Mouse (Mus musculus): Measurements from ENCODE around the gene Cxcr4. TPM values are rescaled to one million over a fixed set of nuclear protein-coding genes. Genes with fewer than 3 reads are reported as not detected.
A peak's percentile ranks its signal among the peaks of the same experiment; 100 is the strongest.

The Cxcr4 gene
- polyA plus RNA-seq, 1 experiment from 2014 or later = 13.3 TPM

- Histone ChIP-seq H3K4me2 (replicated peaks; ENCODE audit: low read depth, low read length) (no peak overlapping the region), H3K4me1 (ENCODE audit: insufficient read depth, low read depth, low read length) (peaks cover 3% of the 10 kb centered on the region; the same call in 1 of the 2 replicates), H3K9me3 (ENCODE audit: low read length) (no peaks in the 10 kb centered on the region), H3K27ac (ENCODE audit: low read length) (peak overlapping the region; percentile 43), H3K9ac (replicated peaks; ENCODE audit: low read depth) (no peak overlapping the region), H3K4me3 (ENCODE audit: low read depth, low read length) (no peak overlapping the region), H3K27me3 (replicated peaks; ENCODE audit: insufficient read depth, low read length) (no peaks in the 10 kb centered on the region), H3K36me3 (ENCODE audit: insufficient read depth, low read length) (no peaks in the 10 kb centered on the region)
- DNase-seq (ENCODE audit: low spot score) = peak; percentile 83
- TF ChIP-seq EP300 (IDR thresholded peaks at IDR 0.05) (peak; percentile 82), CTCF (IDR thresholded peaks at IDR 0.05) (no peak)
- ATAC-seq = peak; percentile 83
- 29% methylated on average over 7 of the region's 7 CpGs for WGBS
Measured at GRCm38 (mm10) chr1:128614653-128615458, 22.8 kb upstream of the Cxcr4 start.

GRCm38 (mm10) chr1:128608119-128608518 is 16.0 kb upstream of the Cxcr4 start:
- no peak for DNase-seq (ENCODE audit: low spot score)
- H3K9ac ChIP-seq (replicated peaks; ENCODE audit: low read depth) = no peak overlapping the region
- no peak overlapping the region for H3K4me2 ChIP-seq (replicated peaks; ENCODE audit: low read depth, low read length)
- TF ChIP-seq EP300 (IDR thresholded peaks at IDR 0.05) = no peak
- no peak for TF ChIP-seq CTCF (IDR thresholded peaks at IDR 0.05)
- no peak for ATAC-seq
- H3K27ac ChIP-seq (ENCODE audit: low read length) = no peak overlapping the region
- no peaks in the 10 kb centered on the region for H3K9me3 ChIP-seq (ENCODE audit: low read length)
- H3K4me3 ChIP-seq (ENCODE audit: low read depth, low read length) = no peak overlapping the region
- H3K27me3 ChIP-seq (replicated peaks; ENCODE audit: insufficient read depth, low read length) = no peaks in the 10 kb centered on the region
- peaks cover 1% of the 10 kb centered on the region; the same call in 1 of the 2 replicates for H3K4me1 ChIP-seq (ENCODE audit: insufficient read depth, low read depth, low read length)
- no peaks in the 10 kb centered on the region for H3K36me3 ChIP-seq (ENCODE audit: insufficient read depth, low read length)
- 38% methylated on average over 6 of the region's 6 CpGs for WGBS

DNA sequence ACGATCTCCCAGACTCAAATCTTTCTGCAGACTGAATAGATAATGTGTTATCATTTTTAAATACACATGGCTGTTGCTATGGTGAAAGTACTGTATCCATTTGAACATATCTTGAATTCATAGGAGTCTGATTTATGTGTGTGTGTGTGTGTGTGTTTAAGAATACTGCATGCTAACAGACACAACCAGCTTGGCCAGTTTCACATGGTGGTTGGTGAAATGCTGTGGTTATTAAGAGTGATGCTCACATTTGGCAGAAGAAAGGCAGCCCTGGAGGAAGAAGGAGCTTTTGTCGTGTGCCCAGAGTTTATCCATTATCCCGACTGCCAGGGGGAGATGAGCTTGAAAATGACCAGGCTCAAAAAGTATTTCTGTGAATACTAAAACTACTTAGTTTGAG is 15.3 kb upstream of the Cxcr4 start:
- no peaks in the 10 kb centered on the region for H3K36me3 ChIP-seq (ENCODE audit: insufficient read depth, low read length)
- no peak overlapping the region for H3K4me2 ChIP-seq (replicated peaks; ENCODE audit: low read depth, low read length)
- H3K9ac ChIP-seq (replicated peaks; ENCODE audit: low read depth) = no peak overlapping the region
- TF ChIP-seq CTCF (IDR thresholded peaks at IDR 0.05) = no peak
- no peak for TF ChIP-seq EP300 (IDR thresholded peaks at IDR 0.05)
- DNase-seq (ENCODE audit: low spot score) = no peak
- no peak for ATAC-seq
- H3K9me3 ChIP-seq (ENCODE audit: low read length) = no peaks in the 10 kb centered on the region
- H3K4me1 ChIP-seq (ENCODE audit: insufficient read depth, low read depth, low read length) = no peaks in the 10 kb centered on the region
- WGBS = 36% methylated on average over 3 of the region's 3 CpGs
- no peak overlapping the region for H3K27ac ChIP-seq (ENCODE audit: low read length)
- H3K4me3 ChIP-seq (ENCODE audit: low read depth, low read length) = no peak overlapping the region
- no peaks in the 10 kb centered on the region for H3K27me3 ChIP-seq (replicated peaks; ENCODE audit: insufficient read depth, low read length)

DNA sequence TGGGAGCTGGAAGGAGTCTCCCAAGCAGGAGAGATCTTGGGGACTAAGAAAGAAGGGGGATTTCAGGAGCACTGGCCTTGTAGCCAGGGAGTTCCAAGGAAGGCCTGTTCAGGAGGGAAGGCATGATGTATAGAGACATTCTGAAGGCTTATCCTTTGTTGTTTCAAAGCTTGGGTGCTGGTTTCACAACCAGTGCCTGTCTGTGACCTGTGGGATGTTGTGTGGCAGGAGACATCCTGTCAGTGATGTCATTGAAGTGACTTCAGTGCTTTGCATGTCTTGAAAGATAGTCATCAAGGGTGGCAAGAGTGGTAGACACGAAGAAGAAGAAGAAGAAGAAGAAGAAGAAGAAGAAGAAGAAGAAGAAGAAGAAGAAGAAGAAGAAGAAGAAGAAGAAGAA is 13.7 kb upstream of the Cxcr4 start:
- Histone ChIP-seq H3K27me3 (replicated peaks; ENCODE audit: insufficient read depth, low read length) (no peaks in the 10 kb centered on the region), H3K4me2 (replicated peaks; ENCODE audit: low read depth, low read length) (no peak overlapping the region), H3K27ac (ENCODE audit: low read length) (no peak overlapping the region), H3K36me3 (ENCODE audit: insufficient read depth, low read length) (no peaks in the 10 kb centered on the region), H3K4me3 (ENCODE audit: low read depth, low read length) (no peak overlapping the region), H3K9me3 (ENCODE audit: low read length) (no peaks in the 10 kb centered on the region), H3K9ac (replicated peaks; ENCODE audit: low read depth) (no peak overlapping the region), H3K4me1 (ENCODE audit: insufficient read depth, low read depth, low read length) (no peaks in the 10 kb centered on the region)
- ATAC-seq (no peak), DNase-seq (ENCODE audit: low spot score) (no peak)
- TF ChIP-seq EP300 (IDR thresholded peaks at IDR 0.05) (no peak), CTCF (IDR thresholded peaks at IDR 0.05) (no peak)
- whole genome bisulfite sequencing = 69% methylated on average over 1 of the region's 1 CpGs

GRCm38 (mm10) chr1:128602688-128603385 is 10.7 kb upstream of the Cxcr4 start:
- Histone ChIP-seq H3K9me3 (ENCODE audit: low read length) (no peaks in the 10 kb centered on the region), H3K9ac (replicated peaks; ENCODE audit: low read depth) (no peak overlapping the region), H3K27ac (ENCODE audit: low read length) (no peak overlapping the region), H3K4me3 (ENCODE audit: low read depth, low read length) (no peak overlapping the region), H3K36me3 (ENCODE audit: insufficient read depth, low read length) (no peaks in the 10 kb centered on the region), H3K27me3 (replicated peaks; ENCODE audit: insufficient read depth, low read length) (no peaks in the 10 kb centered on the region), H3K4me2 (replicated peaks; ENCODE audit: low read depth, low read length) (no peak overlapping the region), H3K4me1 (ENCODE audit: insufficient read depth, low read depth, low read length) (no peaks in the 10 kb centered on the region)
- DNase-seq (ENCODE audit: low spot score) = no peak
- no peak for ATAC-seq
- WGBS = 84% methylated on average over 7 of the region's 8 CpGs
- no peak for TF ChIP-seq EP300 (IDR thresholded peaks at IDR 0.05)
- TF ChIP-seq CTCF (IDR thresholded peaks at IDR 0.05) = no peak

GRCm38 (mm10) chr1:128602018-128602687 is 10.1 kb upstream of the Cxcr4 start:
- Histone ChIP-seq H3K4me3 (ENCODE audit: low read depth, low read length) (no peak overlapping the region), H3K36me3 (ENCODE audit: insufficient read depth, low read length) (no peaks in the 10 kb centered on the region), H3K4me2 (replicated peaks; ENCODE audit: low read depth, low read length) (no peak overlapping the region), H3K9ac (replicated peaks; ENCODE audit: low read depth) (no peak overlapping the region), H3K9me3 (ENCODE audit: low read length) (no peaks in the 10 kb centered on the region), H3K4me1 (ENCODE audit: insufficient read depth, low read depth, low read length) (no peaks in the 10 kb centered on the region), H3K27me3 (replicated peaks; ENCODE audit: insufficient read depth, low read length) (no peaks in the 10 kb centered on the region), H3K27ac (ENCODE audit: low read length) (no peak overlapping the region)
- ATAC-seq = no peak
- WGBS = 81% methylated on average over 5 of the region's 5 CpGs
- DNase-seq (ENCODE audit: low spot score) = no peak
- TF ChIP-seq EP300 (IDR thresholded peaks at IDR 0.05) (no peak), CTCF (IDR thresholded peaks at IDR 0.05) (no peak)

Measured in lung, postnatal 0 days (tissue).